Mouse (Mus musculus): ENCODE measurements around the gene Tufm.

- TF ChIP-seq CTCF (conservative IDR thresholded peaks at IDR 0.05; ENCODE audit: low read length), result no peak
- TF ChIP-seq NANOG (IDR thresholded peaks at IDR 0.05; ENCODE audit: borderline replicate concordance, low read length), result no peak
- no peak for TF ChIP-seq POU5F1 (IDR thresholded peaks at IDR 0.05; ENCODE audit: borderline replicate concordance, low read length)
Observed at GRCm38 (mm10) chr7:126497966-126498365, 10.8 kb downstream of the Tufm start.
